25 mouse cellular contexts compared by ENCODE assay signal in the genomic region with DNA sequence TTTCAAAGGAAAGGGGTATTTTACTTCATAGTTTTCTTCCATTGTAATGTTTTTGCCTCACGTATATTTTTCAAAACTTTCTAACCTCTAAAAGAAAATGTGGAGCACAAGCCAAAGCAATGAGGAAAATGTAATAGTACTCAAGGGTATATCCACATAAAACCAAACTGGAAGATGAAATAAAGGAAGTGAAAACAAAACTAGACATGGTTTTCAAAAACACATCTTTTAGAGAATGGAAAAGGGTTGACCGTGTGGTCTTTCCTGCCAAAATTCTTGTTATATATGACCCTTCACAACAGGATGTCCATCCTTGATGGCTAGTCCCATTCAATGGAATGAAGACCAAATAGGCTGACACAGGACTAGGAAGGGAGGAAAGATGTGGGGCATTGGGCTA. TPM values are rescaled to one million over a fixed set of nuclear protein-coding genes. Genes with fewer than 3 reads are reported as not detected.
DNase-seq lines count a peak whose midpoint lies in the region; ATAC-seq and TF ChIP-seq lines count a peak whose summit lies in the region.
"Had no signal": no experiment of that assay in that cellular context is flagged by ENCODE, and none has a peak within 500 bp of the region (broad histone marks: within the 10 kb centered on the region; RNA-seq: fewer than 3 reads in every experiment).

No protein-coding gene starts in this region.

- TF ChIP-seq POLR2A in CH12.LX (IDR thresholded peaks at IDR 0.05; ENCODE audit: low read depth, low read length): no peak

- ATAC-seq in granulocyte monocyte progenitor cell, adult 5-6 weeks (replicated peaks; ENCODE audit: poor library complexity, severe bottlenecking): peak; percentile 66
- ATAC-seq in megakaryocyte progenitor cell, adult 5-6 weeks (replicated peaks; ENCODE audit: poor library complexity): peak; percentile 20; the same call in 1 of the 2 replicates
- ATAC-seq: forebrain, embryonic 14.5 days; forebrain, embryonic 16.5 days had no signal

- H3K9me3 ChIP-seq in CH12.LX (replicated peaks; ENCODE audit: low read length): no peaks in the 10 kb centered on the region
- H3K9me3 ChIP-seq: embryonic facial prominence, embryonic 13.5 days; embryonic facial prominence, embryonic 15.5 days; forebrain, embryonic 10.5 days; forebrain, embryonic 12.5 days had no signal

- no peaks in the 10 kb centered on the region for H3K27me3 ChIP-seq in CH12.LX (replicated peaks)
- H3K27me3 ChIP-seq: embryonic facial prominence, embryonic 13.5 days; embryonic facial prominence, embryonic 15.5 days; forebrain, embryonic 12.5 days had no signal

- no peak overlapping the region for H3K4me2 ChIP-seq in CH12.LX (ENCODE audit: insufficient read depth, low read depth, poor library complexity, severe bottlenecking)
- H3K4me2 ChIP-seq: embryonic facial prominence, embryonic 13.5 days; embryonic facial prominence, embryonic 15.5 days; forebrain, embryonic 12.5 days had no signal

- H3K4me1 ChIP-seq in CH12.LX (ENCODE audit: control insufficient read depth in 1 of 2, insufficient read depth in 2 of 2): peaks cover 7 to 34% of the 10 kb centered on the region in 2 experiments
- H3K4me1 ChIP-seq: embryonic facial prominence, embryonic 13.5 days; embryonic facial prominence, embryonic 15.5 days; forebrain, embryonic 10.5 days; forebrain, embryonic 12.5 days had no signal

- no peak overlapping the region for H3K9ac ChIP-seq in CH12.LX (ENCODE audit: insufficient read depth, low read depth)
- H3K9ac ChIP-seq: embryonic facial prominence, embryonic 13.5 days; embryonic facial prominence, embryonic 15.5 days; forebrain, embryonic 12.5 days had no signal

- TF ChIP-seq RAD21 in CH12.LX (IDR thresholded peaks at IDR 0.05; ENCODE audit: low read depth, low read length): no peak

- H3K4me3 ChIP-seq in CH12.LX (replicated peaks in 1 of 3; ENCODE audit: low read depth in 2 of 3, low read length in 2 of 3, poor library complexity in 1 of 3): no peak overlapping the region
- H3K4me3 ChIP-seq: embryonic facial prominence, embryonic 13.5 days; embryonic facial prominence, embryonic 15.5 days; erythroblast, embryonic 14.5 days; forebrain, embryonic 10.5 days; forebrain, embryonic 12.5 days had no signal

- in situ Hi-C loops in CH12.LX (cut with MboI; ENCODE audit: low pct_ligation_motif_present, low pct_unique_long_range_greater_than_20kb, low sequenced_read_pairs): no loop called here

- no peaks in the 10 kb centered on the region for H3K79me2 ChIP-seq in CH12.LX (replicated peaks; ENCODE audit: control insufficient read depth, extremely low read depth, insufficient read depth, poor library complexity, severe bottlenecking)

- peak; percentile 59; the same call in 1 of the 2 replicates for TF ChIP-seq EP300 in CH12.LX (IDR thresholded peaks at IDR 0.05; ENCODE audit: low read length)

- H3K27ac ChIP-seq in CH12.LX (ENCODE audit: insufficient read depth, low read depth): no peak overlapping the region
- H3K27ac ChIP-seq: embryonic facial prominence, embryonic 13.5 days; embryonic facial prominence, embryonic 15.5 days; forebrain, embryonic 10.5 days; forebrain, embryonic 12.5 days had no signal

- intact Hi-C loops in gastrocnemius, postnatal 14 days (cut with DNase I; ENCODE audit: low total_unique reads): no loop called here

- no peak for TF ChIP-seq CTCF in CH12.LX (conservative IDR thresholded peaks at IDR 0.05 in 1 of 2, IDR thresholded peaks at IDR 0.05 in 1 of 2; ENCODE audit: low read depth in 2 of 2, low read length in 2 of 2)

- dilution Hi-C loops in CH12.LX (cut with MboI; ENCODE audit: extremely low pct_ligation_motif_present, extremely low pct_unique_long_range_greater_than_20kb, low sequenced_read_pairs): no loop called here

- no peaks in the 10 kb centered on the region for H3K36me3 ChIP-seq in CH12.LX (replicated peaks in 1 of 2; ENCODE audit: control insufficient read depth in 1 of 2, insufficient read depth in 1 of 2, low read length in 1 of 2)
- H3K36me3 ChIP-seq: embryonic facial prominence, embryonic 13.5 days; embryonic facial prominence, embryonic 15.5 days; forebrain, embryonic 10.5 days; forebrain, embryonic 12.5 days had no signal

- DNase-seq in A20 (ENCODE audit: low read depth, low spot score) (peak; percentile 14), CH12.LX (ENCODE audit: extremely low read depth) (no peak)
- DNase-seq in cerebellum, postnatal 10 days: no peak
- DNase-seq in gastrocnemius, postnatal 14 days: no peak
- DNase-seq in thymus, postnatal 4 days: no peak
- DNase-seq: adrenal gland, adult 2 months; adrenal gland, postnatal 10 days; adrenal gland, postnatal 25 days; cerebellum, adult 11 months; cerebellum, adult 18-20 months; cerebellum, adult 8-10 months; cerebellum, adult 9-11 months; cerebellum, postnatal 25 days; embryo, embryonic 11 days had no signal

TF ChIP-seq in CH12.LX, 34 proteins besides CTCF, POLR2A, EP300 and RAD21:
- TF ChIP-seq USF1 (IDR thresholded peaks at IDR 0.05; ENCODE audit: low read depth, low read length) (no peak), IRF4 (IDR thresholded peaks at IDR 0.05; ENCODE audit: low read depth, low read length) (peak; percentile 45; the same call in 1 of the 2 replicates)

RNA-seq across cellular contexts. Expression of a gene that starts 9.4 kb away (rescaled TPM):
- 0.17 and 0.21 TPM in 2 replicates for total RNA-seq in CH12.LX (2012; rRNA removed)
- 0.38 and 0.58 TPM in 2 replicates for total RNA-seq in CH12.LX (2014; rRNA removed)
- 0.29 and 0.30 TPM in 2 replicates for polyA plus RNA-seq in CH12.LX (2012; ENCODE audit: insufficient read length, low read depth)
- total RNA-seq in granulocyte monocyte progenitor cell, adult 5-6 weeks (2014; fragmentation: Nextera tagmentation): 3.2 and 6.1 TPM in 2 replicates
- 3.0 and 4.4 TPM in 2 replicates for total RNA-seq in granulocyte monocyte progenitor cell, adult 5-6 weeks (2017)
- total RNA-seq in megakaryocyte progenitor cell, adult 5-6 weeks (2015): 3.4 and 3.8 TPM in 2 replicates
- 2.6 and 3.5 TPM in 2 replicates for total RNA-seq in megakaryocyte progenitor cell, adult 5-6 weeks (2017)
- under 1 TPM in 1 of 2 experiments, not detected in 1; 0.29 TPM for total RNA-seq in gastrocnemius, postnatal 14 days (2021)
- total RNA-seq: MEL had no signal
- polyA plus RNA-seq: erythroblast, embryonic 14.5 days had no signal

RNA-seq across cellular contexts. Expression of a gene that starts 22.1 kb away (rescaled TPM):
- total RNA-seq in CH12.LX (2012; rRNA removed): 0.04 TPM in 1 of 2 replicates, not detected in the other
- total RNA-seq in CH12.LX (2014; rRNA removed): 0.28 TPM in 2 replicates
- polyA plus RNA-seq in CH12.LX (2012; ENCODE audit: insufficient read length, low read depth): 0.05 and 0.09 TPM in 2 replicates
- total RNA-seq in granulocyte monocyte progenitor cell, adult 5-6 weeks (2014; fragmentation: Nextera tagmentation): not detected in 2 replicates
- total RNA-seq in granulocyte monocyte progenitor cell, adult 5-6 weeks (2017): not detected in 2 replicates
- not detected in 2 replicates for total RNA-seq in megakaryocyte progenitor cell, adult 5-6 weeks (2015)
- total RNA-seq in megakaryocyte progenitor cell, adult 5-6 weeks (2017): not detected in 2 replicates
- under 1 TPM; 0.64 to 0.92 TPM for total RNA-seq in gastrocnemius, postnatal 14 days (2021)
- total RNA-seq: MEL had no signal
- polyA plus RNA-seq: CD4-positive, CD25-positive, alpha-beta regulatory T cell, adult 4 months; erythroblast, embryonic 14.5 days had no signal
